Mouse (Mus musculus): ENCODE data around the gene Tia1. TPM values are rescaled to one million over a fixed set of nuclear protein-coding genes. Genes with fewer than 3 reads are reported as not detected.

Gene Tia1
- 232 and 270 TPM in 2 replicates for polyA plus RNA-seq (2015; fragmentation: Nextera tagmentation; extraction: Ambion mirVana)

- peak within 1 kb of the TSS; percentile 99 for H3K9ac ChIP-seq (ENCODE audit: low read depth, low read length)
- H3K27ac ChIP-seq (ENCODE audit: low read depth, low read length) = peak within 1 kb of the TSS; percentile 100
- H3K4me1 ChIP-seq (ENCODE audit: control insufficient read depth, insufficient read depth, low read depth, low read length) = peaks cover 18% of the 10 kb centered on the region
- WGBS = under 1% methylated on average over 61 of the region's 62 CpGs
- ATAC-seq = peak; percentile 98
- peak within 1 kb of the TSS; percentile 84 for H3K4me2 ChIP-seq (ENCODE audit: low read length)
- H3K27me3 ChIP-seq (replicated peaks; ENCODE audit: control insufficient read depth, insufficient read depth, low read length) = no peaks in the 10 kb centered on the region
- H3K36me3 ChIP-seq (ENCODE audit: control insufficient read depth, insufficient read depth, low read length) = no peaks in the 10 kb centered on the region
- no peaks in the 10 kb centered on the region for H3K9me3 ChIP-seq (ENCODE audit: control insufficient read depth, low read length)
- peak within 1 kb of the TSS; percentile 64 for H3K4me3 ChIP-seq (ENCODE audit: low read length)
Observed at GRCm38 (mm10) chr6:86404100-86404861, at the start of gene Tia1. Gene Tia1 (plus strand): TSS chr6:86404219.

GRCm38 (mm10) chr6:86354948-86355347 lies 49.1 kb upstream of the Tia1 start:
- Histone ChIP-seq H3K27ac (ENCODE audit: low read depth, low read length) (no peak overlapping the region), H3K36me3 (ENCODE audit: control insufficient read depth, insufficient read depth, low read length) (no peaks in the 10 kb centered on the region), H3K4me2 (ENCODE audit: low read length) (no peak overlapping the region), H3K4me1 (ENCODE audit: control insufficient read depth, insufficient read depth, low read depth, low read length) (no peaks in the 10 kb centered on the region), H3K9me3 (ENCODE audit: control insufficient read depth, low read length) (no peaks in the 10 kb centered on the region), H3K9ac (ENCODE audit: low read depth, low read length) (no peak overlapping the region), H3K4me3 (ENCODE audit: low read length) (no peak overlapping the region), H3K27me3 (replicated peaks; ENCODE audit: control insufficient read depth, insufficient read depth, low read length) (no peaks in the 10 kb centered on the region)
- WGBS = 59% methylated on average over 3 of the region's 3 CpGs
- ATAC-seq = no peak

DNA sequence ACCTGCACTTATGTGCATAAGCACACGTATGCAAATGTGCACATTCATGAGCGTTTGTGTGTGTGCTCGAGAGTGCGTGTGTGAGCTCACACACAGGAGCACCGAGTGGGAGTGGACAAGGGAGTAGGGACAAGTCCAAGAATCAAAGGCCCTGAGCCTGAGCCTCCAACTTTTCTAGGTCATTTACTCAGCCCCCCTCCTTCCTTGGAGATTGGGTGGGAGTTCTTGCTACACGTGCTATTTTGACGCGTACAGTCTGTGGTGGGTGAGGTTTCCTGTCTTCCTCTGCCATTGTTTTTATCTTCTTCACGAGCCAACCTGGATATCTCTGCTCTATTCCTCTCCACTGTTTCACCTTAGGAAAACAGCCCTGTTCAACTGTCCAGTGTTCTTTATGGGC lies 47.1 kb upstream of the Tia1 start:
- Histone ChIP-seq H3K4me3 (ENCODE audit: low read length) (no peak overlapping the region), H3K36me3 (ENCODE audit: control insufficient read depth, insufficient read depth, low read length) (no peaks in the 10 kb centered on the region), H3K27me3 (replicated peaks; ENCODE audit: control insufficient read depth, insufficient read depth, low read length) (no peaks in the 10 kb centered on the region), H3K27ac (ENCODE audit: low read depth, low read length) (no peak overlapping the region), H3K9ac (ENCODE audit: low read depth, low read length) (no peak overlapping the region), H3K4me1 (ENCODE audit: control insufficient read depth, insufficient read depth, low read depth, low read length) (no peaks in the 10 kb centered on the region), H3K9me3 (ENCODE audit: control insufficient read depth, low read length) (no peaks in the 10 kb centered on the region), H3K4me2 (ENCODE audit: low read length) (no peak overlapping the region)
- no peak for ATAC-seq
- WGBS = 85% methylated on average over 9 of the region's 9 CpGs

GRCm38 (mm10) chr6:86360691-86361090 lies 43.3 kb upstream of the Tia1 start:
- no peak overlapping the region for H3K27ac ChIP-seq (ENCODE audit: low read depth, low read length)
- H3K4me1 ChIP-seq (ENCODE audit: control insufficient read depth, insufficient read depth, low read depth, low read length) = peaks cover 5% of the 10 kb centered on the region
- H3K36me3 ChIP-seq (ENCODE audit: control insufficient read depth, insufficient read depth, low read length) = no peaks in the 10 kb centered on the region
- no peak overlapping the region for H3K4me3 ChIP-seq (ENCODE audit: low read length)
- H3K27me3 ChIP-seq (replicated peaks; ENCODE audit: control insufficient read depth, insufficient read depth, low read length) = no peaks in the 10 kb centered on the region
- no peak overlapping the region for H3K4me2 ChIP-seq (ENCODE audit: low read length)
- no peaks in the 10 kb centered on the region for H3K9me3 ChIP-seq (ENCODE audit: control insufficient read depth, low read length)
- no peak for ATAC-seq
- no peak overlapping the region for H3K9ac ChIP-seq (ENCODE audit: low read depth, low read length)
- WGBS = 70% methylated on average over 7 of the region's 7 CpGs

DNA sequence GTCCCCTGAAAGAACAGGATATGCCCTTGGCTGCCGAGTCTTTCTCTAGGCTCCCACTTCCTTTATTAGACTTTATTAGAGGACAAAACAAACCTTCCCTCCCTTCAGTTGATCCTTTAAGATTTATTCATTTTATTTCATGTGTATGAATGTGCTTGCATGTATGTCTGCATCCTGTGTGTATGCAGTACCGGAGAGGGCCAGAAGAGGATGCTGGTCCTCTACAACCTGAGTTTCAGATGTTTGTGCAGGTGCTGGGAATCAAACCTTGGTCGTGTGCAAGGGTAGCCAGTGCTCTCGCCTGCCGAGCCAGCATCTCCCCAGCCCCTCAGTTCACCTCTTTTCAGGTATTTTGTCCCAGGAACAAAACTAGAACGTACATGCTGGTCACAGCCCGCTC lies 42.6 kb upstream of the Tia1 start:
- Histone ChIP-seq H3K9me3 (ENCODE audit: control insufficient read depth, low read length) (no peaks in the 10 kb centered on the region), H3K27me3 (replicated peaks; ENCODE audit: control insufficient read depth, insufficient read depth, low read length) (no peaks in the 10 kb centered on the region), H3K36me3 (ENCODE audit: control insufficient read depth, insufficient read depth, low read length) (no peaks in the 10 kb centered on the region), H3K4me2 (ENCODE audit: low read length) (no peak overlapping the region), H3K4me3 (ENCODE audit: low read length) (no peak overlapping the region), H3K27ac (ENCODE audit: low read depth, low read length) (no peak overlapping the region), H3K9ac (ENCODE audit: low read depth, low read length) (no peak overlapping the region), H3K4me1 (ENCODE audit: control insufficient read depth, insufficient read depth, low read depth, low read length) (peaks cover 8% of the 10 kb centered on the region)
- ATAC-seq = no peak
- WGBS = 84% methylated on average over 7 of the region's 7 CpGs

- Histone ChIP-seq H3K9ac (ENCODE audit: low read depth, low read length) (peak overlapping the region; percentile 68), H3K4me1 (ENCODE audit: control insufficient read depth, insufficient read depth, low read depth, low read length) (peaks cover 14% of the 10 kb centered on the region), H3K4me3 (ENCODE audit: low read length) (peak overlapping the region; percentile 53), H3K27me3 (replicated peaks; ENCODE audit: control insufficient read depth, insufficient read depth, low read length) (no peaks in the 10 kb centered on the region), H3K27ac (ENCODE audit: low read depth, low read length) (peak overlapping the region; percentile 78), H3K4me2 (ENCODE audit: low read length) (peak overlapping the region; percentile 97), H3K36me3 (ENCODE audit: control insufficient read depth, insufficient read depth, low read length) (no peaks in the 10 kb centered on the region), H3K9me3 (ENCODE audit: control insufficient read depth, low read length) (no peaks in the 10 kb centered on the region)
- ATAC-seq = peak; percentile 53
- WGBS = 2% methylated on average over 17 of the region's 17 CpGs
Observed at GRCm38 (mm10) chr6:86364442-86365141, 39.4 kb upstream of the Tia1 start.

- H3K4me3 ChIP-seq (ENCODE audit: low read length) = peak within 1 kb of the TSS; percentile 53
- ATAC-seq = peak; percentile 93
Observed at GRCm38 (mm10) chr6:86365371-86366124, 38.5 kb upstream of the Tia1 start, which contains the start of gene Fam136a. Gene Fam136a (plus strand): TSS chr6:86365646.

GRCm38 (mm10) chr6:86366125-86366852 lies 37.7 kb upstream of the Tia1 start:
- Histone ChIP-seq H3K4me3 (ENCODE audit: low read length) (peak overlapping the region; percentile 53), H3K27ac (ENCODE audit: low read depth, low read length) (peak overlapping the region; percentile 73), H3K36me3 (ENCODE audit: control insufficient read depth, insufficient read depth, low read length) (no peaks in the 10 kb centered on the region), H3K9me3 (ENCODE audit: control insufficient read depth, low read length) (no peaks in the 10 kb centered on the region), H3K4me1 (ENCODE audit: control insufficient read depth, insufficient read depth, low read depth, low read length) (peaks cover 20% of the 10 kb centered on the region), H3K4me2 (ENCODE audit: low read length) (peak overlapping the region; percentile 97), H3K9ac (ENCODE audit: low read depth, low read length) (peak overlapping the region; percentile 68), H3K27me3 (replicated peaks; ENCODE audit: control insufficient read depth, insufficient read depth, low read length) (no peaks in the 10 kb centered on the region)
- WGBS = 32% methylated on average over 25 of the region's 25 CpGs
- ATAC-seq = no peak

More at GRCm38 (mm10) chr6:86365371-86366124, 38.5 kb upstream of the Tia1 start, which contains the start of gene Fam136a:
- under 1% methylated on average over 61 of the region's 76 CpGs for WGBS
- peak within 1 kb of the TSS; percentile 97 for H3K4me2 ChIP-seq (ENCODE audit: low read length)
- H3K27me3 ChIP-seq (replicated peaks; ENCODE audit: control insufficient read depth, insufficient read depth, low read length) = no peaks in the 10 kb centered on the region
- peaks cover 17% of the 10 kb centered on the region for H3K4me1 ChIP-seq (ENCODE audit: control insufficient read depth, insufficient read depth, low read depth, low read length)
- peak within 1 kb of the TSS; percentile 68 for H3K9ac ChIP-seq (ENCODE audit: low read depth, low read length)
- no peaks in the 10 kb centered on the region for H3K36me3 ChIP-seq (ENCODE audit: control insufficient read depth, insufficient read depth, low read length)
- no peaks in the 10 kb centered on the region for H3K9me3 ChIP-seq (ENCODE audit: control insufficient read depth, low read length)
- H3K27ac ChIP-seq (ENCODE audit: low read depth, low read length) = peak within 1 kb of the TSS; percentile 73

Measured in hindbrain, embryonic 16.5 days (tissue).